Mouse (Mus musculus) cerebellum, adult 2 months (tissue): ENCODE measurements around the gene Zdhhc12.

ENCODE experiments used
- CTCF ChIP-seq: fragments of 200-500 bp; IDR thresholded peaks from 2 replicates; pipeline ENCODE4 v1.5.1; 2011; ENCODE audit warnings: low read depth, mild to moderate bottlenecking, control low read depth, low read length, moderate library complexity, borderline replicate concordance; ENCODE audit not compliant: insufficient read depth
- POLR2A ChIP-seq: fragments of 200-500 bp; IDR thresholded peaks from 2 replicates; pipeline ENCODE4 v1.6.1; 2011; ENCODE audit warnings: low read length, control low read depth, borderline replicate concordance; ENCODE audit not compliant: insufficient read depth

DNA sequence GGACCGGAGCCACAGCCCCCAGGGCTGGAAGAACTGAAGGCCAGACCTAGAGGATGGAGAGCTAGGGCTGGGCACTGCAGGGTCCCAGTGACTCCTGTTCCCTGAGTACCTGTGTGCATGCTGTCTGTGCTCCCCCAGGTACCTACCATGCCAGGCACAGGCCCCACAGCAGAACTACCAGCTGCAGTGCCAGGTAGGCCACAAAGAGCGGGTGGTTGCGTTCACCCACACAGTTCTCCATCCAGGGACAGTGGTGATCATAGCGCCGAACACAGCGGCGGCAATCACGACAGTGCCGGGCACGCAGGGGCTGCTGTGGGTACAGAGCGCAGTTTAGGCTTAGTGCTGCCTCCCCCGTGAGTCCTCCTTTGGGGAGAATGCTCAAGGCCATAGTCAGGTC is 1.9 kb downstream of the Zdhhc12 start:
- TF ChIP-seq CTCF (no peak), POLR2A (no peak)
